Mouse (Mus musculus) CD4-positive helper T cell, adult 2 months (primary cell): Measurements from ENCODE around the gene Vps13d.

Source experiments
- DNase-seq: peaks from one replicate; pipeline ENCODE4 v3.0.0-alpha.2; 2012; ENCODE audit warnings: low read depth, missing footprints, low spot score

Gene Vps13d

GRCm38 (mm10) chr4:144947738-144948390 is 246.9 kb downstream of the Vps13d start:
- no peak for DNase-seq

- no peak for DNase-seq
Measured at GRCm38 (mm10) chr4:144943273-144943672, 251.5 kb downstream of the Vps13d start.

GRCm38 (mm10) chr4:144942433-144942832 is 252.4 kb downstream of the Vps13d start:
- no peak for DNase-seq

- no peak for DNase-seq
Measured at GRCm38 (mm10) chr4:144940796-144941462, 253.9 kb downstream of the Vps13d start.

- DNase-seq: no peak
Measured at GRCm38 (mm10) chr4:144939847-144940411, 254.9 kb downstream of the Vps13d start.

GRCm38 (mm10) chr4:144936563-144937154 is 258.1 kb downstream of the Vps13d start:
- DNase-seq: no peak

- no peak for DNase-seq
Measured at GRCm38 (mm10) chr4:144934501-144934900, 260.3 kb downstream of the Vps13d start.

GRCm38 (mm10) chr4:144931167-144931566 is 263.6 kb downstream of the Vps13d start:
- no peak for DNase-seq

GRCm38 (mm10) chr4:144930366-144930765 is 264.4 kb downstream of the Vps13d start:
- DNase-seq: no peak

GRCm38 (mm10) chr4:144929811-144930221 is 265.0 kb downstream of the Vps13d start:
- DNase-seq: no peak

GRCm38 (mm10) chr4:144928693-144929436 is 265.9 kb downstream of the Vps13d start:
- DNase-seq: no peak
